Mouse (Mus musculus): ENCODE results near the gene Mrps6.

DNA sequence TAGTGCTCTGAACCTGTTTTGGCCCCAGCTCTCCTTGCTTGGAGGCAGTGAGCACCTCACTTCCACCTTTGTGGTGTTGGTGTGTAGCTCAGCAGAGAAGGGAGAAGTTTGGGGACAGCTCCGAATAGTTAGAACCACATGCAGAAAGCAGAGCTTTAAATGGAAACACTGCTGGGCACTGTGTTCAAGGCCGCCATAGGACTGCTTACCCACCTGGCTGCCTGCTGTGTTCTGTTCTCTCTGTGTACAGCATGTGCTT is 46.2 kb downstream of the Mrps6 start:
- no peak for TF ChIP-seq CTCF (conservative IDR thresholded peaks at IDR 0.05; ENCODE audit: insufficient read depth, insufficient read length, low read depth, low read length)
- no peak for TF ChIP-seq POLR2A (IDR thresholded peaks at IDR 0.05; ENCODE audit: low read depth, low read length)
